Mouse (Mus musculus): Measurements from ENCODE around the gene Mtus2.

The Mtus2 gene

GRCm38 (mm10) chr5:148041661-148042060 is 84.5 kb downstream of the Mtus2 start:
- DNase-seq (ENCODE audit: low spot score in 2 of 2) = no peak

DNA sequence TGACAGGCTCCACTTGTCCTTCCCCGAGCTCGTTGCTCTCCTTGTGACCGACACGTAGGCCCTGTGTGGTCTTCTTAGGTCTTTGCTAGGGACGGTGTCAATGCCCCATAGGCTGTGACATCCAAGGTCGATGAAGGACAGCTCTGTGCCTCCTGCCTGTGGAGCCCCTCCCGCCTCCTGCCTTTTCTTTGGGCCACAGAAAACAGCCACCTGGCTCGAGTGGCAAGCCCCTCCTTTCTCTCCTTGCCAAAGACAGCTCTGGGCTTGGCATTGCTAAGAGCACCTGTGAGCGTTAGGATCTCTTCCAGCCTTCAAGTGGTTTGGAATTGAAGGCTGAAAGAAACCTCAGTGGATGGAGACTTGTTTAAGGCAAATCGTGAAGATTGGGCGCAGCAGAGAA is 91.1 kb downstream of the Mtus2 start:
- no peak for DNase-seq (ENCODE audit: low spot score in 2 of 2)

DNA sequence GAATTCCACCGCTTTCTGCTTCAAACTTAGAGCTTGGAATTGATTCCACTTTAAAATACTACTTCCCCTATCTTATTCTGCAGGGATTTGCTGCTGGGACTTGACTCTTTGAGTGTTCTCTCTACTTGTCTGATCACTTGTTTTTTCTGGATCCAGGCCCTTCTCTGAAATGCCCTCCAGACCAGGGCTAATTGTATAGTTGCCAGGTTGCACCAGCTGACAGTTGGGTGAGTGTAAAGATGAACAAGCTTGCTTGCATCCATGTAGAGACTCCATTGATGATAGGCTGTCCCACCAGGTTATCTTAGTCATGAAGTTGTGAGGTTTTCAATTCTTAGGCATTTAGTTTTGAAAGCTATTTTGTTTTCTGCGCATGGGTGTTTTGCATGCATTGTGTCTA is 92.2 kb downstream of the Mtus2 start:
- DNase-seq (ENCODE audit: low spot score in 2 of 2) = no peak

DNA sequence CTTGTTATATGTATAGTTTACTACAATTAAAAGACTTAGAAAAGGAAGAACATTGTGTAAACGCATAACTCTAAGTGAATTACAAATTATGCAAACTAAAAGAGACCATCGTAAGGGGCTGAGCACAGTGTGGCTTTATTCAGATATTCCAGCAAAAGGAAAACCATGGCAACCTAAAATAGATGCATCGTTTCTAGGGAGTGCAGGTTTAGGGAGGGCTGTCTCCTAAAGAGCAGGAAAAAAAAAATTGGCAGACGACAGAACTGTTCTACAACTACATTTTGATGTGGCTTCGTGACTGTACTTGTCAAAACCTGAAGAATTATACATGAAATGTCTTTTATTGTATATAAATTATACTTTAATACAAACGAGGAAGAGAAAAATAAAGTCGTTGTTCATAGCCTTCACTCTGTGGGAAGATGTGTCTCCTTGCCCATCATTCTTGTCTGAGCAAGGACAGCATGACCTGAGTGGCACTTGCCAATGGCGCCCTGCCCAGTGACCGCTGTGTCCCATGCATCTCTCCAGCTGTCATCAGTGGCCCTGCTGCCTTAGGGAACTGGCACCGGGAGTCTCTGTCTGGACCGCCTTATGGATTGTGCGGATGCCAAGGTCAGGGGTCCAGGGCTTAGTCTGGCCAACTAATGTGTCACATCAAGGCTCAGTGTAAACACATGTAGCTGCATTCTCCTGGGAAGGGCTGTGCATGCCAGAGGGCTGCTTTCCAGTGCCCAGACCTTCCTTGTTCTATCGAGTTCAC is 95.9 kb downstream of the Mtus2 start:
- DNase-seq (ENCODE audit: low spot score in 2 of 2) = no peak

DNA sequence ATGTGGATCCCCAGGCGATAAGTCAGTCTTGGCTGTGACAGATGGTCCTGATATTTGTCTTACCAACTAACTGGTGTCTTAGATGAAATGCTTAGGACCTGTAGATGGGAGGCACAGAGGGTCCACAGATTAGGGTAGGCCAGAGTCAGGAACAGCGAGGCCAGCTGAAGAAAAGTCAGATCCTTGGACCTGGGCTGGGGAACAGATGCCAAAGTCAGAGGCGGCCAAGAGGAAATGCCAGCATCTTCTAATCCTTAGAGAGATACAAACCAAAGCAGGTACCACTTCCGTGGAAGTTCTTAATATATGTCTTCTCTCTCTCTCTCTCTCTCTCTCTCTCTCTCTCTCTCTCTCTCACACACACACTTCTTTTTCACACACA is 96.5 kb downstream of the Mtus2 start:
- DNase-seq (ENCODE audit: low spot score in 2 of 2) = no peak

DNA sequence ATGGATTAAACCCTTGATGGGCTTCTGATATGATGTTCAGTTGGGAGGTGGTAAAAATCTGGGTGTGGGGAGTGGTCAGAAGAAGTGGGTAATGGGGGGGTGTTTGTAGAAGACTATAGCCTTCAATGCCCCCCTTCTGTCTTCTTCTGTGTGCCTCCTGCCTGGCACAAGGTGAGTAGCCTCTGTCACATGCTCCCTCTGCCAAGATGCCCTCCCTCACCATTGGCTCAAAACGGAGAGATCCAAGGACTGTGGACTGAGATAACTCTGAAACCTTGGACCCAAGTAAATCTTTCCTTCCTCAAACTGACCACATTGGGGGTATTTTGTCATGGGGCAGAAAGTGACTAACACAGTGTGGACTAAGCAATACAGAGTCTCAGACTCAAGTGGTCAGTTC is 99.7 kb downstream of the Mtus2 start:
- no peak for DNase-seq (ENCODE audit: low spot score in 2 of 2)

DNA sequence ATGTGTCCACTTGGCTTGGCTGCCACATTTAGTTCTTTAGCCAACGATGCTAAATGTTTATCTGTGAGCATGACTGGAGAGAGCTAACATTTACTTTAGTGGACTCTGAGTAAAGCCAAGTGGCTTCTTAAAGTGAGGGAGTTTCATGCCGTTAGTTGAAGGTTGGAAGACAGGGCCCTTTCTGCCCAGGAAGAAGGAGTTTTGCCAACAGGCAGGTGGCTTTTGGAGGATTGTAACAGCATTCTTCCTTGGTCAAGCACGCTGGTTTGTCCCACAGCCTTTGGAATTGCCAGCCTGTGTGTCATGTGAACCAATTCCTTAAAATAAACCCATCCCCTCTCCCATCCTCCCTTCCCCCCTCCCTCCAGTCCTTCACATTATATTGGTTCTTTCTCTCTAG is 100.3 kb downstream of the Mtus2 start:
- no peak for DNase-seq (ENCODE audit: low spot score in 2 of 2)

DNA sequence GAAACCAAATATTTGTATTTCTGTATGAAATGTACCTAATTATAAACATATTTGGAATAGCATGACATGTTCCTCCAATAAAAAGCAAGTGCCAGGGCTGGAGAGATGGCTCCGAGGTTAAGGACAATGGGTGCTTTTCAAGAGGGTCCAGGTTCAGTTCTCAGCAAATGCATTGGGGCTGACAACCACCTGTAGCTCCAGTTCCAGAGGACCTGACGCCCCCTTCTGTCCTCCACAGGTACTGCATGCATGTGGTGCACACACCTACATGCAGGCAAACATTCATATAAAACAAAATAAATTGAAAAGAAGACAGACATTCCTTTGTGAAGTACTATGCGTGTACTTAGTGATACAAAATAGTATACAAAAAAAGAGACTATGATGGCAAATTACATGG is 102.2 kb downstream of the Mtus2 start:
- DNase-seq (ENCODE audit: low spot score in 2 of 2) = no peak

GRCm38 (mm10) chr5:148061869-148062268 is 104.7 kb downstream of the Mtus2 start:
- DNase-seq (ENCODE audit: low spot score in 2 of 2) = no peak

DNA sequence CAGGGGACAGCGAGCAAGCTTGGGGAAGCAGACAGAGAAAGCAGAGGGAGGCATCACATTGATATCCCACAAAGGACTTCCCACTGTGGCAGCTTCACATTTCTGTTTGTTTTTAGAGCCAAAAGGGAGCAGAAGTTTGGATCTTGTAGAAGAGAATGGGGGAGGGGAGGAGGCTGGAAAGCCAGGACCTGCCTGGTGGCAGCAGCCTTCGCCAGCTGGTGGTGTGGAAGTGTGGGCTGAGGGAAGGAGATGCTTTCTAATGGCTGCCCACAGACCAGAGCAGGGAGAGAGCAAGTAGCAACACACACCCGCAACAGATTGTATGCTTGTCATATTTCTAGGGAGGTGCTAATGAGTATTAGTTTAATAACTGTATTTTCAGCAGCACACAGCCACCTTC is 106.6 kb downstream of the Mtus2 start:
- DNase-seq (ENCODE audit: low spot score in 2 of 2) = no peak

GRCm38 (mm10) chr5:148065251-148065650 is 108.1 kb downstream of the Mtus2 start:
- DNase-seq (ENCODE audit: low spot score in 2 of 2) = no peak

DNA sequence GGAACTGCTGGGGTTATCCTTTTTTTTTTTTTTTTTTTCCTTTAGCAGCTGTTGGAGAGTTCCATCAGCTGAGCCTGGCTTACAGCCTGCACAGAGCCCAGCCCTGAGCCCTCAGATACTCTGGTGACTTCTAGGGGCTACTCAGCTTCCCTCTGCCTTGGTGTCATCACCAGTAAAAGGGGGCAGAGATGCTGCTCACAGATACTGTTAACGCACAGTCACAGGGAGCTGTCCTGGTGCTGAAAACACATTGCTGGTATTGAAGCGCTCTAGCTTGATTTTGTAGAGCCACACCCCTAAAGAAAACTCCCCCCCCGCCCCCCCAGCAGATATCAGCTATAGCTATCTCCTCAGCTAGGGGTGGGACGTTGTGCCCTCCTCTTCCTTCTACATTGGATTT is 112.8 kb downstream of the Mtus2 start:
- no peak for DNase-seq (ENCODE audit: low spot score in 2 of 2)

DNA sequence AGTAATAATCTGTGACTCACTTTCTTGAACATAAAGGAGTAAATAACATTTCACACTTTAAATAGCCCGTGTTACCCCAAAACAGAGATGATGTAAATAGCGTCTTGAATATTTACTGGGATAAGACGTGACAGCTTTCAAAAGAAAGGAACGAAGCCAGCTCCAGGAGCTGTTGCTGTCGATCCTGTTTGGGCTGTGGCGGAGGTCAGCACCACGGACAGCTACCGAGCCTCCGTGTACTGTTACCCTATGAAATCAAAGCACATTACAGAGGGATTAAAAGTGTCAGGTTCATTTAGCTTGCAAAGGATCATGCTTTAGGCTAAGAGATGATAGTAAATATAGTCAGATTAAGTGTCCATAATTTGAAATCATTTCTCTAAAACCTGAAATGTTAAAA is 114.7 kb downstream of the Mtus2 start:
- DNase-seq (ENCODE audit: low spot score in 2 of 2) = no peak

- DNase-seq (ENCODE audit: low spot score in 2 of 2) = no peak
These were observed 116.3 kb downstream of the Mtus2 start for GRCm38 (mm10) chr5:148073461-148073860.

DNA sequence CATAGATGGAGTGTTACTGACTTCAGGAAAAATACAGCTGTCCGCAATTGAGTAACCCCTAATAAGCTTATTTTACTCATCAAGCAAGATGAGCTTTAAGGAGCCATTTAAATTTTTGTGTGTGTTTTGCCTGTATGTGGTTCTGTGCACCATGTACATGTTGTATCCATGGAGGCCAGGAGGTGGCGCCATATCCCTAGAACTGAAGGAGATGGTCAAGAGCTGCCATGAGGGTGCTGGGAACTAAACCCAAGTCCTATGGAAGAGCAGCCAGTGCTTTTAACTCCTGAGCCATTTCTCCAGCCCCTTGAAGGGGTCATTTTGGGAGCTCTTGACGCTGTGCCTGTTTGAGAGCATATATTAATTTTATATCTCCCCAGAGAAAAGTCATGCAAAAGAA is 122.6 kb downstream of the Mtus2 start:
- no peak for DNase-seq (ENCODE audit: low spot score in 2 of 2)

GRCm38 (mm10) chr5:148083541-148083940 is 126.4 kb downstream of the Mtus2 start:
- DNase-seq (ENCODE audit: low spot score in 2 of 2) = no peak

GRCm38 (mm10) chr5:148084766-148085165 is 127.6 kb downstream of the Mtus2 start:
- DNase-seq (ENCODE audit: low spot score in 2 of 2) = no peak

GRCm38 (mm10) chr5:148087796-148088195 is 130.7 kb downstream of the Mtus2 start:
- DNase-seq (ENCODE audit: low spot score in 2 of 2) = no peak

GRCm38 (mm10) chr5:148090191-148090821 is 133.2 kb downstream of the Mtus2 start:
- DNase-seq (ENCODE audit: low spot score in 2 of 2) = no peak

- no peak for DNase-seq (ENCODE audit: low spot score in 2 of 2)
These were observed 137.5 kb downstream of the Mtus2 start for GRCm38 (mm10) chr5:148094640-148095039.

- DNase-seq (ENCODE audit: low spot score in 2 of 2) = no peak
These were observed 142.2 kb downstream of the Mtus2 start for GRCm38 (mm10) chr5:148099356-148099755.

GRCm38 (mm10) chr5:148107324-148107723 is 150.2 kb downstream of the Mtus2 start:
- no peak for DNase-seq (ENCODE audit: low spot score in 2 of 2)

DNA sequence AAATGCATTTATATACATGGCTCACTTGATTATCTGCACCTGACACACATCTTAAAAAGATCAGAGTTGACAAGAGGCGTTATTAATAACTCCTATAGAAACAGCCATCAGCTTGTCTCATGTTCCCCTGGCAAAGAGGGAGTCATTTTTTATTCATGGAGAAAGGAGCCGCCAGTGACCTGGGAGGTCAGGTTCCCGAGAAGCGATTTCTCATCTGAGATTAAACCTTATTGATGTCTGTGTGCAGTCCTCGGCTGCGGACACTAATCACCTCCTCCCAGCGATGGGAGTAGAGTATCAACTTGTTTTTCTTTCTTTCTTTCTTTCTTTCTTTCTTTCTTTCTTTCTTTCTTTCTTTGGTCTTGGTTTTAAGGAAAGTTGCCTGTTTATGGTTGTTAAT is 150.8 kb downstream of the Mtus2 start:
- DNase-seq (ENCODE audit: low spot score in 2 of 2) = no peak

DNA sequence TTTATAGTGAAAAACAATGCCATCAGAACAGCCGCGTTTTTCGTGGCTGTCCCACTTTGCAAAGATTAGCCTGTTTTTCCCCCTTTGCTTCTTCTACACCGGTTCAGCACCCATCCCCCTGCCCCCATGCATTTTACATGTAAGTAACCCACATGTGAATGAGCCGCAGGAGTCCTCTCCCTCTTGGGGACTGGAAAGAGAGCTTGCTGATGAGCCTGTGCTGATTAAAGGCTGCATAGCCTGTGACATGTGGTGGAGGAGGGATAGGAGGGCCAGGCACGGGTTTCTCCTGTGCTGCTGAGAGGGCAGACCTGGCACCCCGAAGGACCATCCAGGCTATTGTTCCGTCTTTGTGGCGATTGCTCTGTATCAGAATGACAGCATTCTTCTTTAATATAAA is 151.2 kb downstream of the Mtus2 start:
- DNase-seq (ENCODE audit: low spot score in 2 of 2) = no peak

Data from spleen, postnatal 36 days (tissue).